Mouse (Mus musculus) hindlimb bud, embryonic 11.5 days (tissue): ENCODE measurements around the gene Gm9736.
"Not testable (repeated sequence)": the region's sequence is repeated elsewhere in the genome, so short reads cannot be mapped to it uniquely, and the experiment has no call there.

ENCODE experiments used
- DNase-seq: peaks from one replicate; pipeline ENCODE4 v3.0.0-alpha.2; 2012; ENCODE audit warnings: low read depth, low spot score; ENCODE audit errors: extremely low spot score

The Gm9736 gene

GRCm38 (mm10) chr10:77751254-77751653, at the start of gene Gm9736:
TSS of gene Gm9736 (minus strand) at chr10:77751354.
- DNase-seq = not testable (repeated sequence)

GRCm38 (mm10) chr10:77798921-77799508, 47.9 kb upstream of the Gm9736 start, which contains the start of gene Gm19668:
TSS of gene Gm19668 (minus strand) at chr10:77799133.
- no peak for DNase-seq

- DNase-seq = not testable (repeated sequence)
Observed at GRCm38 (mm10) chr10:77798164-77798920, 47.2 kb upstream of the Gm9736 start.

GRCm38 (mm10) chr10:77797677-77798076, 46.5 kb upstream of the Gm9736 start:
- DNase-seq = no peak

- DNase-seq = no peak
Observed at GRCm38 (mm10) chr10:77794976-77795375, 43.8 kb upstream of the Gm9736 start, which contains the start of gene Gm9639. TSS of gene Gm9639 (minus strand) at chr10:77795076.

GRCm38 (mm10) chr10:77788621-77789020, 37.5 kb upstream of the Gm9736 start:
- DNase-seq = no peak

- DNase-seq = not testable (repeated sequence)
Observed at GRCm38 (mm10) chr10:77787876-77788275, 36.7 kb upstream of the Gm9736 start, which contains the start of gene Gm7137. TSS of gene Gm7137 (minus strand) at chr10:77788200.

GRCm38 (mm10) chr10:77783396-77783795, 32.2 kb upstream of the Gm9736 start:
- DNase-seq = not testable (repeated sequence)

GRCm38 (mm10) chr10:77782442-77782841, 31.3 kb upstream of the Gm9736 start, which contains the start of gene Gm3250:
TSS of gene Gm3250 (minus strand) at chr10:77782542.
- DNase-seq = not testable (repeated sequence)

- not testable (repeated sequence) for DNase-seq
Observed at GRCm38 (mm10) chr10:77776844-77777243, 25.7 kb upstream of the Gm9736 start, which contains the start of gene Gm7138. TSS of gene Gm7138 (minus strand) at chr10:77776944.

GRCm38 (mm10) chr10:77772142-77772541, 21.0 kb upstream of the Gm9736 start:
- not testable (repeated sequence) for DNase-seq

- DNase-seq = not testable (repeated sequence)
Observed at GRCm38 (mm10) chr10:77771225-77771624, 20.1 kb upstream of the Gm9736 start, which contains the start of gene Gm3238. TSS of gene Gm3238 (minus strand) at chr10:77771325.

GRCm38 (mm10) chr10:77769727-77770126, 18.6 kb upstream of the Gm9736 start:
- DNase-seq = no peak

- DNase-seq = not testable (repeated sequence)
Observed at GRCm38 (mm10) chr10:77759582-77759981, 8.4 kb upstream of the Gm9736 start, which contains the start of gene Gm3233. TSS of gene Gm3233 (minus strand) at chr10:77759682.

- DNase-seq = no peak
Observed at GRCm38 (mm10) chr10:77753448-77753847, 2.3 kb upstream of the Gm9736 start.

GRCm38 (mm10) chr10:77752312-77752711, 1.2 kb upstream of the Gm9736 start:
- not testable (repeated sequence) for DNase-seq

- not testable (repeated sequence) for DNase-seq
Observed at GRCm38 (mm10) chr10:77750686-77751085, 468 bp downstream of the Gm9736 start.

- not testable (repeated sequence) for DNase-seq
Observed at GRCm38 (mm10) chr10:77741924-77742688, 9.0 kb downstream of the Gm9736 start, which contains the start of gene Gm18596. TSS of gene Gm18596 (minus strand) at chr10:77742638.

- DNase-seq = no peak
Observed at GRCm38 (mm10) chr10:77738929-77739328, 12.2 kb downstream of the Gm9736 start.

- DNase-seq = no peak
Observed at GRCm38 (mm10) chr10:77735928-77736327, 15.2 kb downstream of the Gm9736 start.

- DNase-seq = no peak
Observed at GRCm38 (mm10) chr10:77729241-77729640, 21.9 kb downstream of the Gm9736 start.
